Mouse (Mus musculus): ENCODE measurements at regions not wholly inside any gene's neighbourhood (a gene's known extent, or its start where the extent isn't known, plus 50 kb on each side); places are given as distances from the start of the nearest gene placed in this dataset.

GRCm38 (mm10) chr12:25159091-25159490, 62.2 kb upstream of the Id2 start:
- Histone ChIP-seq H3K36me3 (ENCODE audit: insufficient read depth, low read length) (no peaks in the 10 kb centered on the region), H3K27me3 (ENCODE audit: insufficient read depth, low read length) (peaks cover 25% of the 10 kb centered on the region), H3K9me3 (ENCODE audit: low read length) (no peaks in the 10 kb centered on the region), H3K4me3 (replicated peaks; ENCODE audit: low read length) (no peak overlapping the region), H3K4me1 (replicated peaks; ENCODE audit: low read depth, low read length) (peaks cover 6% of the 10 kb centered on the region; the same call in 1 of the 2 replicates)
- TF ChIP-seq NANOG (IDR thresholded peaks at IDR 0.05; ENCODE audit: borderline replicate concordance, low read length) (no peak), POU5F1 (IDR thresholded peaks at IDR 0.05; ENCODE audit: borderline replicate concordance, low read length) (no peak), CTCF (conservative IDR thresholded peaks at IDR 0.05; ENCODE audit: low read length) (no peak)

- TF ChIP-seq NANOG (IDR thresholded peaks at IDR 0.05; ENCODE audit: borderline replicate concordance, low read length) (no peak), CTCF (conservative IDR thresholded peaks at IDR 0.05; ENCODE audit: low read length) (no peak), POU5F1 (IDR thresholded peaks at IDR 0.05; ENCODE audit: borderline replicate concordance, low read length) (no peak)
- no peaks in the 10 kb centered on the region for H3K4me1 ChIP-seq (replicated peaks; ENCODE audit: low read depth, low read length)
- no peaks in the 10 kb centered on the region for H3K36me3 ChIP-seq (ENCODE audit: insufficient read depth, low read length)
- peaks cover 25% of the 10 kb centered on the region for H3K27me3 ChIP-seq (ENCODE audit: insufficient read depth, low read length)
- H3K9me3 ChIP-seq (ENCODE audit: low read length): no peaks in the 10 kb centered on the region
- H3K4me3 ChIP-seq (replicated peaks; ENCODE audit: low read length): no peak overlapping the region
Measured at GRCm38 (mm10) chr12:25157238-25157637, 60.3 kb upstream of the Id2 start.

- Histone ChIP-seq H3K36me3 (ENCODE audit: insufficient read depth, low read length) (no peaks in the 10 kb centered on the region), H3K27me3 (ENCODE audit: insufficient read depth, low read length) (peaks cover 28% of the 10 kb centered on the region)
- TF ChIP-seq CTCF (conservative IDR thresholded peaks at IDR 0.05; ENCODE audit: low read length): no peak
- no peak for TF ChIP-seq POU5F1 (IDR thresholded peaks at IDR 0.05; ENCODE audit: borderline replicate concordance, low read length)
- TF ChIP-seq NANOG (IDR thresholded peaks at IDR 0.05; ENCODE audit: borderline replicate concordance, low read length): no peak
Measured at GRCm38 (mm10) chr12:25155396-25155795, 58.5 kb upstream of the Id2 start.

GRCm38 (mm10) chr12:25148099-25148498, 51.2 kb upstream of the Id2 start:
- H3K4me1 ChIP-seq (replicated peaks; ENCODE audit: low read depth, low read length): peaks cover 26% of the 10 kb centered on the region
- TF ChIP-seq CTCF (conservative IDR thresholded peaks at IDR 0.05; ENCODE audit: low read length) (no peak), NANOG (IDR thresholded peaks at IDR 0.05; ENCODE audit: borderline replicate concordance, low read length) (no peak), POU5F1 (IDR thresholded peaks at IDR 0.05; ENCODE audit: borderline replicate concordance, low read length) (no peak)
- no peak overlapping the region for H3K4me3 ChIP-seq (replicated peaks; ENCODE audit: low read length)
- H3K9me3 ChIP-seq (ENCODE audit: low read length): no peaks in the 10 kb centered on the region
- H3K36me3 ChIP-seq (ENCODE audit: insufficient read depth, low read length): no peaks in the 10 kb centered on the region
- H3K27me3 ChIP-seq (ENCODE audit: insufficient read depth, low read length): peaks cover 5% of the 10 kb centered on the region

More at GRCm38 (mm10) chr12:25155396-25155795, 58.5 kb upstream of the Id2 start:
- H3K9me3 ChIP-seq (ENCODE audit: low read length): no peaks in the 10 kb centered on the region
- no peak overlapping the region for H3K4me3 ChIP-seq (replicated peaks; ENCODE audit: low read length)
- no peaks in the 10 kb centered on the region for H3K4me1 ChIP-seq (replicated peaks; ENCODE audit: low read depth, low read length)
